Mouse (Mus musculus) forebrain, embryonic 16.5 days (tissue): ENCODE results near the gene Vps35l. TPM values are rescaled to one million over a fixed set of nuclear protein-coding genes. Genes with fewer than 3 reads are reported as not detected.

Experiments
- ATAC-seq: fragments of 200-750 bp; cut with Nextera tagmentation; 2 replicates; pipeline ENCODE4 v1.8.0; 2017; ENCODE audit warnings: mild to moderate bottlenecking, moderate library complexity
- H3K27ac ChIP-seq: fragments of 300-500 bp; sonication (generic); 2 replicates; pipeline ENCODE4 v1.5.1; 2014; ENCODE audit warnings: low read length, control low read depth
- H3K27me3 ChIP-seq: fragments of 300-500 bp; sonication (generic); replicated peaks from 2 replicates; pipeline ENCODE4 v1.6.1; 2014; ENCODE audit warnings: low read length; ENCODE audit not compliant: control insufficient read depth, insufficient read depth
- H3K36me3 ChIP-seq: fragments of 300-500 bp; sonication (generic); 2 replicates; pipeline ENCODE4 v1.6.1; 2014; ENCODE audit not compliant: control insufficient read depth, insufficient read depth
- H3K4me1 ChIP-seq: fragments of 300-500 bp; sonication (generic); replicated peaks from 2 replicates; pipeline ENCODE4 v1.6.1; 2014; ENCODE audit warnings: low read length; ENCODE audit not compliant: control insufficient read depth, insufficient read depth
- H3K4me2 ChIP-seq: fragments of 300-500 bp; sonication (generic); 2 replicates; pipeline ENCODE4 v1.6.1; 2014; ENCODE audit warnings: mild to moderate bottlenecking, low read length, control low read depth
- H3K4me3 ChIP-seq: fragments of 300-500 bp; sonication (generic); replicated peaks from 2 replicates; pipeline ENCODE4 v1.5.1; 2014; ENCODE audit warnings: mild to moderate bottlenecking, low read length, control low read depth
- H3K9ac ChIP-seq: fragments of 300-500 bp; sonication (generic); replicated peaks from 2 replicates; pipeline ENCODE4 v1.6.1; 2014; ENCODE audit warnings: low read depth, low read length, control low read depth
- H3K9me3 ChIP-seq: fragments of 300-500 bp; sonication (generic); 2 replicates; pipeline ENCODE4 v1.6.1; 2016; ENCODE audit warnings: low read length; ENCODE audit not compliant: control insufficient read depth
- WGBS: fragments of 180-500 bp; shearing (Covaris S2); extraction: QIAGEN DNeasy Blood & Tissue Kit; methylation state at CpG from one replicate; pipeline ENCODE4 v1.1.7; 2014; 5-methylcytosine and 5-hydroxymethylcytosine counted together
- polyA plus RNA-seq: library from polyadenylated mRNA; unstranded; fragments of >200 nt; fragmentation: Nextera tagmentation; extraction: Ambion mirVana; gene quantifications from 2 replicates; pipeline ENCODE4 v1.2.1, GENCODE M21; 2015

The Vps35l gene
- polyA plus RNA-seq, 1 experiment from 2014 or later, result 103 TPM

- no peaks in the 10 kb centered on the region for H3K27me3 ChIP-seq
- H3K27ac ChIP-seq, result no peak overlapping the region
- H3K9ac ChIP-seq, result no peak overlapping the region
- H3K4me1 ChIP-seq, result no peaks in the 10 kb centered on the region
- H3K9me3 ChIP-seq, result no peaks in the 10 kb centered on the region
- H3K36me3 ChIP-seq, result no peaks in the 10 kb centered on the region; the same call in 1 of the 2 replicates
- no peak for ATAC-seq
- WGBS, result 73% methylated on average over 7 of the region's 7 CpGs
- no peak overlapping the region for H3K4me2 ChIP-seq
- H3K4me3 ChIP-seq, result no peak overlapping the region
Measured at GRCm38 (mm10) chr7:118821356-118821755, 81.3 kb downstream of the Vps35l start.

- Histone ChIP-seq H3K4me3 (no peak overlapping the region), H3K27ac (no peak overlapping the region), H3K9me3 (no peaks in the 10 kb centered on the region), H3K4me2 (no peak overlapping the region), H3K27me3 (no peaks in the 10 kb centered on the region), H3K9ac (no peak overlapping the region), H3K36me3 (no peaks in the 10 kb centered on the region; the same call in 1 of the 2 replicates), H3K4me1 (no peaks in the 10 kb centered on the region)
- WGBS, result 94% methylated on average over 12 of the region's 12 CpGs
- no peak for ATAC-seq
Measured at GRCm38 (mm10) chr7:118821887-118822556, 82.0 kb downstream of the Vps35l start.

- 71% methylated on average over 7 of the region's 7 CpGs for WGBS
- Histone ChIP-seq H3K9me3 (no peaks in the 10 kb centered on the region), H3K9ac (no peak overlapping the region), H3K4me3 (no peak overlapping the region), H3K4me1 (0 out of 2 replicates have a peak, but pooled peaks cover 2% of the 10 kb centered on the region), H3K4me2 (no peak overlapping the region), H3K27ac (no peak overlapping the region), H3K27me3 (no peaks in the 10 kb centered on the region), H3K36me3 (peaks cover 2% of the 10 kb centered on the region; the same call in 1 of the 2 replicates)
- ATAC-seq, result no peak
Measured at GRCm38 (mm10) chr7:118824451-118824850, 84.4 kb downstream of the Vps35l start.

- no peak overlapping the region for H3K4me3 ChIP-seq
- 11% methylated on average over 5 of the region's 5 CpGs for WGBS
- peaks cover 2% of the 10 kb centered on the region; the same call in 1 of the 2 replicates for H3K36me3 ChIP-seq
- 0 out of 2 replicates have a peak, but pooled peaks cover 2% of the 10 kb centered on the region for H3K4me1 ChIP-seq
- no peak overlapping the region for H3K4me2 ChIP-seq
- no peak overlapping the region for H3K9ac ChIP-seq
- no peaks in the 10 kb centered on the region for H3K27me3 ChIP-seq
- H3K9me3 ChIP-seq, result no peaks in the 10 kb centered on the region
- no peak for ATAC-seq
- H3K27ac ChIP-seq, result no peak overlapping the region
Measured at GRCm38 (mm10) chr7:118827975-118828416, 88.0 kb downstream of the Vps35l start.

- H3K4me1 ChIP-seq, result peaks cover 14% of the 10 kb centered on the region
- no peaks in the 10 kb centered on the region for H3K9me3 ChIP-seq
- H3K4me2 ChIP-seq, result no peak overlapping the region
- H3K4me3 ChIP-seq, result no peak overlapping the region
- H3K27ac ChIP-seq, result no peak overlapping the region
- peaks cover 40% of the 10 kb centered on the region for H3K36me3 ChIP-seq
- ATAC-seq, result no peak
- 94% methylated on average over 5 of the region's 5 CpGs for WGBS
- no peaks in the 10 kb centered on the region for H3K27me3 ChIP-seq
- H3K9ac ChIP-seq, result no peak overlapping the region
Measured at GRCm38 (mm10) chr7:118837901-118838300, 97.9 kb downstream of the Vps35l start.

- Histone ChIP-seq H3K9ac (no peak overlapping the region), H3K36me3 (peaks cover 49% of the 10 kb centered on the region), H3K27ac (peak overlapping the region; percentile 26), H3K4me1 (peaks cover 14% of the 10 kb centered on the region), H3K4me2 (no peak overlapping the region), H3K9me3 (no peaks in the 10 kb centered on the region), H3K4me3 (no peak overlapping the region), H3K27me3 (no peaks in the 10 kb centered on the region)
- WGBS, result 47% methylated on average over 8 of the region's 8 CpGs
- ATAC-seq, result peak; percentile 49; the same call in 1 of the 2 replicates
Measured at GRCm38 (mm10) chr7:118841030-118841745, 101.2 kb downstream of the Vps35l start.

GRCm38 (mm10) chr7:118841796-118842195, 101.8 kb downstream of the Vps35l start:
- Histone ChIP-seq H3K4me2 (no peak overlapping the region), H3K4me1 (peaks cover 14% of the 10 kb centered on the region), H3K9ac (no peak overlapping the region), H3K36me3 (peaks cover 48% of the 10 kb centered on the region), H3K27me3 (no peaks in the 10 kb centered on the region), H3K27ac (no peak overlapping the region; the same call in 1 of the 2 replicates), H3K9me3 (no peaks in the 10 kb centered on the region), H3K4me3 (no peak overlapping the region)
- ATAC-seq, result peak; percentile 42
- WGBS, result 32% methylated on average over 1 of the region's 1 CpGs

- Histone ChIP-seq H3K4me1 (peaks cover 14% of the 10 kb centered on the region), H3K27me3 (no peaks in the 10 kb centered on the region), H3K27ac (no peak overlapping the region), H3K4me3 (no peak overlapping the region), H3K4me2 (no peak overlapping the region), H3K36me3 (peaks cover 49% of the 10 kb centered on the region), H3K9me3 (no peaks in the 10 kb centered on the region), H3K9ac (no peak overlapping the region)
- WGBS, result 81% methylated on average over 4 of the region's 4 CpGs
- ATAC-seq, result no peak
Measured at GRCm38 (mm10) chr7:118842938-118843337, 102.9 kb downstream of the Vps35l start.

GRCm38 (mm10) chr7:118845141-118845540, 105.1 kb downstream of the Vps35l start:
- ATAC-seq, result no peak
- no peak overlapping the region for H3K4me3 ChIP-seq
- H3K4me1 ChIP-seq, result peaks cover 14% of the 10 kb centered on the region
- no peaks in the 10 kb centered on the region for H3K9me3 ChIP-seq
- peaks cover 43% of the 10 kb centered on the region for H3K36me3 ChIP-seq
- H3K9ac ChIP-seq, result no peak overlapping the region
- H3K27ac ChIP-seq, result no peak overlapping the region
- H3K4me2 ChIP-seq, result no peak overlapping the region
- WGBS, result 74% methylated on average over 5 of the region's 5 CpGs
- no peaks in the 10 kb centered on the region for H3K27me3 ChIP-seq
